Mouse (Mus musculus) gastrocnemius, postnatal 10 days (tissue): ENCODE measurements at regions not wholly inside any gene's neighbourhood (a gene's known extent, or its start where the extent isn't known, plus 50 kb on each side); places are given as distances from the start of the nearest gene placed in this dataset.
"Not testable (repeated sequence)": the region's sequence is repeated elsewhere in the genome, so short reads cannot be mapped to it uniquely, and the experiment has no call there.

ENCODE experiments used
- DNase-seq: peaks from one replicate; pipeline ENCODE4 v3.0.0; 2021; ENCODE audit warnings: mixed read lengths

DNA sequence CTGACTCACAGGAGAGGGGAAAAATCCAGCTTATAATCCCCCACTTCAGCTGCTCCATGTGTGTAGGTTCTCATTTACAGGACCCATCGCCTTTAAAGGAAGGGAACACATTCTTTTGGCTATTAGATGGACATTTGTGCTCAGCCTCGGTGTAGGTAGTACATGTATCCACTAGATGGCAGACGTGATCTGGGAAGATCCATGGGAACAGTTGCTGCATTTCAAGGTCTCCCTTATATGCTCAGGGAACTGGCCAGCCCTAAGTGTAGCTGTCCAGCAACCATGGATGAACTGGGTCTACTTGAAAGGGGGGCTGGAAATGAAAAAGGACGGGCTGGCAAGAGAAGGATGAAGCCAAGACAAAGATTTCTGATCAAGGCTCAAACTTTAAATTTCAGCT, 124.0 kb downstream of the Akain1 start:
- peak; percentile 15 for DNase-seq

DNA sequence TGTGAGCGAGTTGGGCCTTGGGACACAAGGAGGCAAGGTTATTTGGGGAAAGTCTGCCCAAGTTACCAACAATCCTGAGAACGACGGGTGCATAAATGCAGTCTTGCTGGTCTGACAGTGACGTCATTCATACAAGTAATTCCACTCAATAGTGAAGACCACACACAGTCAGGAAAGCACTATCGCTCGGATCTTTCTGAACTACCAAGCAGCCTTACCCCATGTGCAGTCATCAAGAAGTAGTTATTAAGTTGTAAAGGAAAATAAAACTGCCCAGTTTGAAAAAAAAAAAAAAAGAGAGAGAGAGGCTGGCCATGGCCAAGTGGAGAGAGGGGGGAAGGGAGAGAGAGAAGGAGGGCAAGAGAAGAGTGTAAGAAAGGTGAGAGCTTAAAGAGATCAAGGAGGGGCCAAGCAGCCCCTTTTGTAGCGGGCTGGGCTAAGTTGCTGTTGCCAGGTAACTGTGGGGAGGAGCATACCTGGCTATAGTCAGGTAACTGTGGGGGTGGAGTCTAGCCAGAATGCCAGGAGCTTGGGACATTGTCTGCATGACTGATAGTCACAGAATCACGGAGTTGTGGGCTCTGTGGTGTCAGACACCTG, 132.0 kb downstream of the Akain1 start:
- not testable (repeated sequence) for DNase-seq

DNA sequence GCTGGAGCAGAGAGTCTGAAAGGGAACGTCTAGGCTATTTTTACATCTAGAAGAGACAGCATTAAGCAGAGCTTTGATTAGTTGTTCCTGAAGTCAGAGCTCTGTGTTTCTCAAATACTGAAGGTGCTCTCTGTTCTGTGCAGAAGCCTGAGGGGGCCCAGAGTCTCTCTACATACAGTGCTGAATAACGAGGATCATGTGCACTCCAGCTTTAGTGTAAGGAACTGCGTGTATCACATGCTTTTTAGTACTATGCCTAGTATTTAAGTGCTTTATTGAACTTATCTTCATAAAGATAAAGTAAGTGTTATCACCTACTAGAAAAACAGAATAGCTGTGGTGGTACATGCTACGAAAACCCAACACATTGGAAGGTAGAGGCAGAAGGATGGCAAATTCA, 151.4 kb downstream of the Akain1 start:
- DNase-seq: no peak

DNA sequence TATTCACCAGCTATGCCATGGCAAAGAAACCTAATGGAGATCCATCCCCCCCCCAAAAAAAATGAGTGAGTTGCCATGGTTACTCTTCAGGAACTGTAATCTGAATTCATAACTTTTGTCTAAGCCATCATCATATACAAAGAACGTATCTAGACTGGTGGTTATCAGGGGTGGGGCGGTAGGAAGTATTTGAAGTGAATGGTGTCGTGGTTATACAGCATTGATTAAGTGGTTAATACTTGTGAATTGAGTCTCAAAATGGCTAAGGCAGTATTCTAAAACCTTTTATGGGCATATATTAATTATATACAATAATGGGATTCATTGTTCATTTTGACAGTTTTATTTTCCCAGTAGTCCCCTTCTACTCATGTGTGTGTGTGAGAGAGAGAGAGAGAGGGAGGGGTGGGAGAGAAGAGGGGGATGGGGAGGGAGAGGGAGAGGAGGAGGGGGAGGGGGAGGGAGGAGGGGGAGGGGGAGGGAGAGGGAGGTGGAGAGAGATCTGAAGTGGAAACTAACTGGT, 158.7 kb downstream of the Akain1 start:
- DNase-seq: no peak

DNA sequence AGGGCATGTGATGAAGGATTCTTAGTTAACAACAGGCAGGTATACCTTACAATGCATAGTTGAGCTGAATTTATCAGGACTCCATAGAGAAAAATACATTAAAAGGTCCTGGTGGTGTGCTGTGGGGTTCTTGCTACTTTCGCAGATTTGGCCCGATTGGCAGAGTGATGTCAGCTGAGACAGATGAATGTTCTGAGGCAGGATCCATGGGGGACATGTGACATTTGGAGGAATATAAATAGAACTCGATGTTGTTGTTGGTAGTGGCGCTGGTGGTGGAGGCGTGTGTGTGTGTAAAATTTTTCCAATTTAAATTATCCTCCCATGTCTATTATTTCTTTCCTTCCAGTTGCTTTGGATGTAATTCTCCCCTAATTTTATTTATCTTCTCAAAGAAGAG, 159.3 kb downstream of the Akain1 start:
- DNase-seq: no peak

DNA sequence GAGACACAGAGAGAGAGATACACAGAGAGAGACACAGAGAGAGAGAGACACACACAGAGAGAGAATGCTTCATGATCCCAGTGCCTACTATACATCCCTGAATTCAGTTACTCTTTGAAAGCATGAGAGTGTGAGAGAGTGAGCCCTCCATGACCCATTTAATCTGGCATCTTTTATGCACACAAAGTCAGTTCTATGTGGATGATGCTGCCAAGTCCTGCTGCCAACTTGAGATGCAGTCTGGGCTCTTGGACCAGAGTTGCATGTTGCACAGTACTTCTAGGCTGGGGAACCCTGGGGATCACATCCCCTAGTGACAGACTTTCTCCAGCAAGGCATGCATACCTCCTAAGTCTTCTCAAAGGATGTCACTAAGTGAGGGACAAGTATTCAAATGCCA, 164.5 kb downstream of the Akain1 start:
- no peak for DNase-seq

DNA sequence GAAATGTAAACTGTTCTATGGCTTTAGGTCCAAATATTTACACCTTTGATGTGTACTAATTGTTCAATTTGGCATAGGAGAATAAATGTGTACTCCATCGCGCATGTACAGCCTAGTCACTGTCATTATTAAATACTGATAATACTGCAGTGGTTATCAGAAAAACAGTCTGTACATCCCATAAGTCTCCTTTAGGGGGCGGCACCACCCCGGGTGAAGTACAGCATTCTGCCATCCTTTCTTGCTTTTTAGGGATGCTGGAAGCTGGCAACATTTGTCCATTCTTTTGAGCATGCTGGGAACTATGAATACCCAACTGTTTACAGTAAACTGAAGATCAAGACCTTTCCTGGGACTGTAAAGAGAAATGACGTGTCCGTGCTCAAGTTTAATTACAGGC, 165.6 kb downstream of the Akain1 start:
- DNase-seq: no peak

DNA sequence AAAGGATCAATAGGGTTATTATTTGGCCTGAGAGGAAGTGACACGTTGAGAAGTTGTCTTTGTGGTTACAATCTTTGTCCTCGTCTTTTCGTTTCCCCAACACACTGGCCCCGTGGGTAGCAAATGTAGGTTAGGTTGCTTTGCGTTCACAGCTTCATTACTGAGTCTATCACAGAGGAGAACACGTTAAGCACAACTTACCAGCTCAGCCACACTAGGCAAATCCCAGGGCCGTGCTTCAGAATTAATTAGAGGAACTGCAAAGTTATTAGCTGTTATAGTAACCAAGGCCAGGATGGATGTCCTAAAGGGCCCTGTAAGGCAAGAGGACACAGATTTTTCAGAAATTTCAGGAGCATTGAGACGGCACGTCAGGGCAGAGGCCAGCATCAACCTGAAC, 166.3 kb downstream of the Akain1 start:
- DNase-seq: no peak

DNA sequence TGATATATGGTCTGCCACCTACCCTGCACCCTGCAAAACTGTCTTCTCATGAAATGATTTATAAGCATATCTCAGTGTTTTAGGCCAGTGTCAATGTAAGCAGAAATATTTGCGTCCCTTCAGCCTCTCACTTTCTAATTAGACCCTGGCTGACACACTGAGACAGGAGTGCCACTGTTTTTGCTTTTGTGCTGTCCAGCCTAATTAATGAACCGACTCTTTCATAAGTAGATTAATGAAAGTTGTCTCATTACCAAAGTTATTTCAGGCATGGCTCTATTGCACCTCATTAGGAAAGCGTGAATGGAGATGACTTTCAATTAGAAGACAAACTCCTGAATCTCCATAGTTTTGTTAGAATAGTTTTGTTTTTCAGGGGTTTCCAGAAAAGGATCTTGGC, 192.3 kb downstream of the Akain1 start:
- DNase-seq: no peak

DNA sequence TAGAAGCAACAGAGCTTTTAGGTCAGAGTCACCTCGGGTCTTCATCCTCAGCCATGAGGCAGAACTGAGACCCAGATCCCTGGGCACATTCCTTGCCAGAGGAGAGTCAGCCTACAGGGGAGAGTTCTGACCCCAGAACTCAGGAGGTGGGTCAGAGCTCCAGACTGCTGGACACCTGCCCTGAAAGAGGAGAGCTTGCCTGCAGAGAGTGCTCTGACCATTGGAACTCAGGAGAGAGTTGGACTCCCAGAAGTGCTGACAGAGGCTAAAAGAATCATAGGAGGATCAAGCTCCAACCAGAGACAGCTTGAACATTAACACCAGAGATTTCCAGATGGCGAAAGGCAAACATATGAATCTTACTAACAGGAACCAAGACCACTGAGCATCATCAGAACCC, 211.4 kb downstream of the Akain1 start:
- DNase-seq: not testable (repeated sequence)

DNA sequence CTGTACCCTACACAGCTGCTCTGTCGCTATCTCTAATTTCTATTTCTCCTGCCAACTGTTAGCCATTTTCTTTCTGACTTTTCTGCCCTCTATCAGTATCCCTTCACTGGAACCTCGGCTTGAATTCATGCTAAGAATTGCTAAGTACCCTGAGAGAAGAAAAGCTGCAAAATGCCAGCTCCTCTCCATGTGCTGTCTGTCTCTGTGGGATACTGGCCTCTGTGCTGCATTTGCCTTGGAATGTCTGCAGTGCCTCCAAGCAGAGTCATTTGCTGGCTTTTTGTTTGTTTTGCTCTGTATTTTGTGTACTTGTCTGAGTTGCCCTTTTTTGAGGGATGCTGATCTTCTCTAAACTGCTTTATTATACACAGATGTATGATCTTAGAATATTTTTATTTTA, 215.5 kb downstream of the Akain1 start:
- DNase-seq: no peak

DNA sequence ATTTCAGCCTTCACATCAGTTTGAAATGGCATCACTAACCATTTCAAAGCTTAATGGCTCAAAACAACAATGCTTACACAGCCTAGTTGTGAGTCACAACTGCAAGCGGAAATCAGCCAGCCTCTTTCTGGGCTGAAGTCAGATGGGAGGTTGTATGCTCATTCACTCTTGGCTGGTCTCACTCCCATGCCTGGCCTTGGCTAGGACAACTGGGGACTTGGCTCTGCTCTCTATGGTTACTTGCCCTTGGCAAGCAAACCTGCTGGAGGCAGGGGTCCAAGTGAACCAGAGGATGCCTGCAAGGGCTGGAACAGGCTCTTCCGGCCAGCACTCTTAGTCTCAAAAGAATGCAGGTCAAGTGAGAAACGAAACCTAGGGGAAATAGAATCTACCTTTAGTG, 233.4 kb downstream of the Akain1 start:
- DNase-seq: peak; percentile 84

DNA sequence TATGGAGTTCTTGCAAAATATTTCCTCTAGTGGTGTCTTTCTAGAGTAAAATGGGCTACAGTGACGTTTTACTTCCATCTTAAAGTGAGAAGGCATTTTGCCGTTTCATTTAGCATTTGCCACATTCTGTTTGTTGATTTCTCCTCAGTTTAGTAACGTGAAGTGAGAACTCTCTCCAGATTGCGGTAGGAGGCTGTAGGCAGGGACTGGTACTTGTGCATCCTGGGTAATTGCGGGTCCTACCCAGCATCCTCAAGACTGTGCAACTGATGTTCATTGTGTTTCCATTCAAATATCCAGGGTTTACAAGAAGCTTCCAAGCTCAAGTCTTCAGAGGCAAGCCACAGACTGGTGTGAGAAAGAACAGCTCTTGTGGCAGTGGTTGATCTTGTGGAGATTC, 244.0 kb downstream of the Akain1 start:
- no peak for DNase-seq

DNA sequence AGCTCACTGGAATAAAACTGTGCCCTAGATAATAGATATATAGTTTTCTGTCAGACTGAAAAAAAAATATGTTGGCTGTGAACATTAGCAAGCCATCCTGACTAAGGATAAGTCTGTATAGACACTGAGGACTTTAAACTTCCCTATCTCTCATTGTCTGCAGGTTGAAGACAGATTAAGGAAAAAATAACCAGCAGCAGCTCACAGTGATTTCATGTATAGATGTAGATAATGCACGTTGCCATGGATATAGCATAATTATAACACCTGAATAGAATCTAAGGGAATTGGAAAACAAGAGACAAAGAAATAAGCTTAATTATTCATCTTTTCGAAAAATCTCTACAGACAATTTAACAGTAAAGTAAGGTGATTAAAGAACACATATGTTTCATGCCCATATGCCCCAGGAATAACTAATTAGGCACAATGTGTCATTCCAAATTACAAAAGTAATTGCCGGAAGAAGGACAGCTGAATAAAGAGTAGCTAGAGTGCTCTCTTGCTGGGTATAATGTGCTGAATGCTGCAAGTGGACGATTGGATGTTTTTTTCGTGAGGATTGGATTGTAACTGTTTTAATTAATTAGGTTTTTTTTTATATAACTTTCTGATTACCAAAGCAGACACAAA, 246.6 kb downstream of the Akain1 start:
- no peak for DNase-seq

DNA sequence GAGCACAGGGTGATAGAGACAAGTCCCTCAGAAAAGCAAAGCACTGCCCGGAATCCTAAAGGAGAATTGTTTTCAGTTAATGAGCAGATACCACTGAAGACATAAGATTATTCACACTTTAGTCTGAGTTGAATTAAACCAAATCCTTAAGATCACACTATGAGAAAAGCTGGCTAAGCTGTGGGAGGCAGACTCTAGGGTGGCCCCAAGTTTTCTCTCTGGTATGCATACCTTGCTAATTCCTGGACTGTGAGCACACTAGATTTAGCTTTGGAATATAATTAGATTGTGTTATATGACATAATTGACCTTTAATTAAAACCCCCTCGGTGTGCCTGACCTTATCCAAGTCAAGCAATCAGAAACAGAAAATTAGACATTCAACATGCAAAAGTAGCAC, 247.3 kb downstream of the Akain1 start:
- DNase-seq: no peak

DNA sequence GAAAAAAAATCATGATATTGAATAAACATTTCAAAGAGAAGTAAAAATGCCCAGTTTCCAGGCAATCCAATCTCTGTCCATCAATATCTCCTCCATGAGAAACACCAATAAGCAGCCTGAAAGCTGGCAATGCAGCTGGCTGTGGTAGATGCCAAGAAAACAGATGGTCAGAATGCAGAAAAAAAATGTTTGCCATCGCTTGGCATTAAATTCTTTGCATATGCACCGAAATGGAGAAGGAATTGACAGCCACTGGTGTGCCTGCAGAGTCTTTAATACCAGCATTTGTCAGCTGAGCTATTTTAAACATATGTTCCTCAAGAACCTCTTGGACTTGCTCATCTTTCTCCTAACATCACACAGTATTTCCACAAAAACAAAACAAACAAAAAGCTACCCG, 256.2 kb downstream of the Akain1 start:
- no peak for DNase-seq

DNA sequence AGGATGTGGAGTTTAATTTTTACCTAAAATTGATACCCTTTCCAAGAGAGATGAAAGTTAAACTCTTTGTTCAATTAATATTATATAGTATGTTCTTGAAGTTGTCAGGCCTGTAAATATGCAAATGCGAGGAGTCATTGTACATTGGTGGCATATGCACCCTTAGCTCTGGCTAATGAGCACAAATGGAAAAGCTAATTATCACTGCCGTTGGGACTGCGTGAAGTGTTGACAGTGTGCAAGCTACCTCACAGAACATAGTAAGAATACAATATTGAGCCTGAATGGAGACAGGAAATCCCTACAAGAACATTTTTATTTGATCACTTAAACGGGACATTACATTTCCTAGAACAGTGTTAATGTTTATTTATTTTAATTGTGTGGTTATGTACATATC, 241.5 kb upstream of the Dlgap1 start:
- no peak for DNase-seq

DNA sequence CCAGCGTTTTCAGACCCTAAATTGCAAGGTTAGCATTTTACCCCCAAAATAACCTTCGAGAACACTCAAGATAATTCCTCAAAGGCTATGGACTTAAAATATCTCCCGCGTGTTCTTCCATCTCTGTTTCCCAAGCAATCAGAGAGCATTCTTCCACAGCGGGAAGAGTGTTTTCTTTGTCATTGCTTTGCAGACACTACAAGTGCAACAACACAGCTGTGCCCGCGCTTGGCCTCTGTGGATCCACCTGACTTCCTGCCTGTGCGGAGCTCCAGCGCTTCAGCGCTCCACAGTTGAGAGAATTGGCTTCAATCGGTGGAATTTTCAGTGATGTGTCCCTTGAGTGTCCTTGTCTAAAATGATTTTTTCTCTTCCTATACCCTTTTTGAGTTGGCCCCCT, 235.9 kb upstream of the Dlgap1 start:
- no peak for DNase-seq

DNA sequence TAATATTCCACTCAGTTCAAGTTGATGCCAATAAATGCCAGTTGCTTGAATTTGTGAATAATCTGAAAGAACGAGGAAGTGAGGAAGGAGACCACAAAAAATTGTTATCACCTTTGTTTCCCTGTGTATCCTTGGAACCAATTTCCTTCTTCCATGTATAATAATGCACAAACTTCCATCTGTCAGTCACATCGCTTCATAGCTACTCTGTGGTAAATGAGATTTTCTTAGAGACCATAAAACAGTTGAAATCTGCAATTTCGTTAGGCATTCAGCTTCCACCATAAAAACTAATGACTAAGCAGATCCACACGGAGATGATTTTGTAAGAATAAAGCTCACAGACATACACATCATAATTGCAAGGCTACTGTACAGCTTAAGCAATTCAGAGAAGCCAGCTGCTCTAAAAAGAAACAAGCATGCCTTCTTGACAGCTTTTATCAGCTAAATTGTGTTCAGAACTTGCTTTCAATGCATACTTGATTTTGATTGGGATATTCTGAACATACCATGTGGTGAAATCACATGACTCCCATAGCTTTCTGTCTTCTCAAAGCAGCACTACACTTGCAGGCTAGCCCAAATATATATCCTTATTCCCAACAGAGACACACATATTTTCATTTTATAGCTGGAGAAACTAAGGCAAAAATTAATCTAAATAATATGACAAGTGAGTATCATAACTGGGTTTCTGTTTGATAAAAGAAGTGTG, 232.3 kb upstream of the Dlgap1 start:
- no peak for DNase-seq

DNA sequence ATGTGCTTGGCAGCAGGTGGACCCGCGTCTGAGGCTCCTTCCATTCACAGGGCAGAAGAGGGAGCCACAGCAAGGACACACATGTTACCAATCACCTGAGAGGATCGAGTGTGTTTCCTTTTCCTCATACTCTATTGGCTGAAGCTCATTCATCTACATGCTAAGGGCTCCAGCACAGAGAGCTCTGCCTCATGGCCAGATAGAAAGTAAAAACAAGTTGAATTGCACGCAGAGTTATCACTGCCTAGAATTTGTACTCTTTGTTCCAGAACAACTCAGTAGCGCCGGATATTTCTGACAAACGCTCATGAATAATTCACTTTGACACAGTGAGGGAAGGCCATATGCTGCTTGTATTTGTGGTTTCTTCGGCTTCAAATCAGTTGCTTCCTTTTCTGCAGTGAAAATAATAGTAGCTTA, 199.9 kb upstream of the Dlgap1 start:
- DNase-seq: no peak

DNA sequence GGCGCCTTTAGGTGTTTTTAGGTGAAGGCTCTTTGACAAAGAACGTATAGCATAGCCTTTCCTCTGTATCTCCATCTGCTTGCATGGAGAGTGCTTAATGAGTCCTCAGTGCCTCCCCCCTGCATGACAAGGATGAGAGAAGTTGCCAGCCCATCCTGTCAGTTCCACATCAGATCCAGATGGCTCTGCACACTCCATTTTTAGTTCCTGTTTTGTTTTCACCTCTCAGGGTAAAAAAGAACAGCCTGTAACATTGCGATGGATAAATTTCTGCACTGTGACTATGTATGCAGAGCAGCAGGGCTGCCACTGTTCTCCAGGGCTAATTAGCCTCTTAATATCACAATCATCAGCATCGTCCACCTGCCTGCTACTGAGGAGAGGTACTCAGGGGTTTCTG, 198.8 kb upstream of the Dlgap1 start:
- DNase-seq: no peak

DNA sequence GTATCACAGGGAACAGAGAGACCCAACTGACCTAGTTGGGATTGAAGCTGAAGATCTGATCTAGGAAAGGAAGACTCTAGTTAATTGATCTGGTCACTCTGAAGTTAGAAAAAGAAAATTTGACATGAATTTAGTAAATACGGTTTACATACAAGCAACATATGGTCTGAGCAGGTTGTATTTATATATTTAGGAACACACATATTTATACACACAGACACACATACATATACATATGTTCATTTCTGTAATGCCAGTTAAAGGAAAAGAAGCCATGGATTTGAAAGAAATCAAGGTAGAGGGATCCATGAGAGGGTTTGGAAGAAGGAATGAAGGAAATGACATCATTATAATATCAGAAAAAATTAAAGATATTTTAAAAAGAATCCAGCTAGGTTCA, 187.7 kb upstream of the Dlgap1 start:
- no peak for DNase-seq

DNA sequence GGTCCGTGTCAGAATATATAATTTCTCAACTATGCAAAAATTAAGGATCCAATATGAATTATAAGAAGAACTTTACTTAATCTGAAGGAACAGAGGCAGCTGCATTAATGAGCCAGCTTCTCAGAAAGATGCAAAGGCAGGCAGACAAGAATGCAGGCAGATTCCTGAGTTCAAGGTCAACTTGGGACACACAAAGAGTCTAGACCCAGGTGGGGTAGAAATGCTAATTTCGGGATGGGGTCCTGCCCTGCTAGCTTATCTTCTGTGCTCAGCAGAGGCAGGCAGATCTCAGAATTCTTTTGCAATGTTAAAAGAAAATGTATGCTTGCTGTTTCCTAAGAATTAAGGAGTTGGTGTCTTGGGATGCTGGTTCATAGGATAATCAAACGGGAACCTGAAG, 181.9 kb upstream of the Dlgap1 start:
- no peak for DNase-seq

DNA sequence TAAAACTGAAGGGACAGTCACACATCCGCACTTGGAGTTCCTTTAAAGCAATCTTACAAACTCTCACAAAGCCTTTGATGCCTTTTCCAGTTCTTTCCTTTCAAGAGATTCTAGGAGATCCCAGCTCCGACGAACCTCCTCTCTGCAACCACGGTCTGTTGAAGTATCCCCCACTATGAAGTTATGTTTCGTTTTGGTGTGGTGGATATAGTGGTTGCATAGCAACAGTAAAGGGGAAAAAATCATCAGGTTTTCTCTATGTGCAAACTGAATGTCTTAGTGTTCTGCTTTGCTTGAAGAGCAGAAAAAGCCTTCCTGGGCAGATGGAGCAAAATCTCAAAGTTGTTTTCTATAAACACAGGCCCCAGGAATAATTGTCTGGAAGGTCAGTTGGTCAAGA, 147.4 kb upstream of the Dlgap1 start:
- no peak for DNase-seq
